Mouse (Mus musculus) liver, postnatal 0 days (tissue): ENCODE measurements at regions not wholly inside any gene's neighbourhood (a gene's known extent, or its start where the extent isn't known, plus 50 kb on each side); places are given as distances from the start of the nearest gene placed in this dataset.

Experiments
- ATAC-seq: fragments of 200-750 bp; cut with Nextera tagmentation; 2 replicates; pipeline ENCODE4 v1.8.0; 2017; ENCODE audit warnings: mild to moderate bottlenecking, moderate library complexity
- DNase-seq: peaks from one replicate; pipeline ENCODE4 v3.0.0-alpha.2; 2016
- H3K27ac ChIP-seq: fragments of 300-500 bp; sonication (generic); 2 replicates; pipeline ENCODE4 v1.5.1; 2014; ENCODE audit warnings: antibody characterized with exemption, moderate library complexity, mild to moderate bottlenecking, low read depth
- H3K27me3 ChIP-seq: fragments of 300-500 bp; sonication (generic); 2 replicates; pipeline ENCODE4 v1.6.1; 2014; ENCODE audit warnings: low read length, control low read depth, mixed read lengths; ENCODE audit not compliant: insufficient read depth
- H3K36me3 ChIP-seq: fragments of 300-500 bp; sonication (generic); replicated peaks from 2 replicates; pipeline ENCODE4 v1.6.1; 2014; ENCODE audit warnings: mild to moderate bottlenecking, control low read depth, low read length, moderate library complexity, mixed read lengths; ENCODE audit not compliant: insufficient read depth
- H3K4me1 ChIP-seq: fragments of 300-500 bp; sonication (generic); 2 replicates; pipeline ENCODE4 v1.6.1; 2014; ENCODE audit warnings: antibody characterized with exemption, mild to moderate bottlenecking, control low read depth; ENCODE audit not compliant: insufficient read depth
- H3K4me2 ChIP-seq: fragments of 300-500 bp; sonication (generic); 2 replicates; pipeline ENCODE4 v1.6.1; 2014; ENCODE audit warnings: low read depth, mild to moderate bottlenecking, low read length, moderate library complexity, mixed read lengths
- H3K4me3 ChIP-seq: fragments of 300-500 bp; sonication (generic); 2 replicates; pipeline ENCODE4 v1.5.1; 2014; ENCODE audit warnings: low read depth, low read length
- H3K9ac ChIP-seq: fragments of 300-500 bp; sonication (generic); replicated peaks from 2 replicates; pipeline ENCODE4 v1.6.1; 2014; ENCODE audit warnings: mild to moderate bottlenecking, moderate library complexity
- H3K9me3 ChIP-seq: fragments of 300-500 bp; sonication (generic); 2 replicates; pipeline ENCODE4 v1.6.1; 2016; ENCODE audit warnings: mild to moderate bottlenecking, control low read depth, low read length, mixed read lengths
- CTCF ChIP-seq: sonication (generic); IDR thresholded peaks from 2 replicates; pipeline ENCODE4 v1.5.1; 2016; ENCODE audit warnings: antibody characterized with exemption, low read depth
- EP300 ChIP-seq: IDR thresholded peaks from 2 replicates; pipeline ENCODE4 v1.6.1; 2016; ENCODE audit warnings: antibody characterized with exemption, low read depth, mild to moderate bottlenecking
- WGBS: fragments of 180-500 bp; shearing (Covaris S2); extraction: QIAGEN DNeasy Blood & Tissue Kit; methylation state at CpG from one replicate; pipeline ENCODE4 v1.1.7; 2014; ENCODE audit not compliant: insufficient replicate concordance; 5-methylcytosine and 5-hydroxymethylcytosine counted together

DNA sequence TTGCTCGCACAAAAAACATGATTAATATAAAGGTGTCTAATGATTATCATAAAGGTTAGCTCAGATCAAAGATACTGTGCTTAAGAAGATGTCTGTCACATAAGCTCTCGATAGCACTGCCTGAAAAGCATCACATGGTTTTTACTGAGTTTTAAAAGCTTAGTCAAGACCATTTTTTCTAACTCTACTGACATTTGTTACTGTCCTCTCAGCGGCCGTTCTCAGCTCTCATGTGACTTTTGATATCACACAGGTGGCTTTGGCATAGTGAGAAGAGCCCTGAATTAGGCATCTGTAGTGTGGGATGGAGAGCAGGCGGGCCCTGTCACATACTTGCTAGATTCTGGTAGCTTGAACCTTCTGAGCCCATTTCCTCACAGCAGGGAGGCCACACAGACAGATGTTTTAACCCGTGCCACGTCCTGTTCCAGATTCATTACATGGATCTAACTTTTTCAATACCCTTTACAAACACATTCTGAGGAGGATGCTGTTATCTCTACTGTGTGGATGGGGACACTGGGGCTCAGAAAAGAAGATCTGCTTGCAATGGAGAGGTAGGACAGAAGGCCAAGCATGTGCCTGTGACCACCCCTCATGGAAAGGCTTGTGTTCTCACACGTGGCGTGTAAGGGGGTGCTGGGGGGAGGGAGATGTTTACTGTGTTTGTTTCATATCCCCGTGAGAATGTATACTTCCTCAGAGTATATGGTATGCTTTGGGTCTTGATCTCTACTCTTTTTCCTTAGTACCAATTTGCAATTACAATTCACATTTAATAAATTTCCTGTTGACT is 187.0 kb upstream of the Zc3h12c start:
- Histone ChIP-seq H3K4me1 (no peaks in the 10 kb centered on the region), H3K27ac (no peak overlapping the region), H3K36me3 (no peaks in the 10 kb centered on the region), H3K27me3 (no peaks in the 10 kb centered on the region), H3K4me2 (no peak overlapping the region), H3K4me3 (no peak overlapping the region), H3K9me3 (no peaks in the 10 kb centered on the region), H3K9ac (no peak overlapping the region)
- TF ChIP-seq CTCF (no peak), EP300 (no peak)
- DNase-seq, result no peak
- no peak for ATAC-seq
- 54% methylated on average over 10 of the region's 10 CpGs for WGBS

DNA sequence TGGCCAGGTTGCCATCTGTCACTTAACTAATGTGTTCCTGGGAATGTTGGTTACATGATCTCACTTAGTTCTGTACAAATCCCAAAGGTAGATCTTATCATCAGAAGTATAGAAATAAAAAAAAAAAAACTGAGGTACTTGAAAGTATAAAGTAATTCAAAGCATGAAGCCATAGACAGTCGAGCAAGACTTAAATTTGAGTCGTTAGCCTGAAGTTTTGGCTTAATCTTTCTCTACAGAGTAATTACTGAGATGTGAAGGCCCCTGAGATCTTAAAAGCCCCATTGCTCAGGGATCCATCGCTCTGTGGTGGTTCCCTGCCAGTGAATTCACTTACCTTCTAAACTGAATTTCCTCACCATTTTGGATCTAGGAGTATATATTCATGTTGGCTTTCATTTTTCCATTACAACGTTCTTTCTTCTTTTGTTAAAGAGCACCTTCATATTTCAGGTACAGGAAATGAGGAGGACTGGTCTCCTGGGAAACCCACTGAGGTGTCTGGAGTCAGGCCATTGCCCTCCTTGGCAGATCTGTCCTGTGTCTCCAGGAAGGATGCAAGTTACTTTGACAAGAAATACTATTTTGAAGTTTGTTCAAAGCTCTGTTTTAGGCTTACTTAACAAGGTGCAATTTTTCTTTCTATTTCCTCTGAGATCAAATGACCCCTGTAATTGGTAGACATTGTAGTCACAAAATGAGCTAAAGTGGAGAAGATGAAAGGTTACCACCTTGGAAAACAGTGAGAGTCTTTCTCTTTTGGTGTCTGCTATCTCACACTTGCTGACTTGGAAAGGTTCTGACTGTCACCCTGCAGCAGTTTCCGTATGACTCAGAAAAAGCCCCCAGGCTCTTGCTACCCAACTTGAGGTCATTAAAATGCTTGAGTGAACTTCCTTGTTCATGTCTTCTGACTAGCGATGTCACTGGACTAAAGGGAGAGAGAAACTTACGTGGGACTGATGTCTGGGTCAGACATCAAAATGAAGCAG is 180.5 kb upstream of the Zc3h12c start:
- Histone ChIP-seq H3K9ac (no peak overlapping the region), H3K36me3 (no peaks in the 10 kb centered on the region), H3K9me3 (no peaks in the 10 kb centered on the region), H3K27ac (no peak overlapping the region), H3K27me3 (no peaks in the 10 kb centered on the region), H3K4me1 (no peaks in the 10 kb centered on the region), H3K4me2 (no peak overlapping the region), H3K4me3 (no peak overlapping the region)
- TF ChIP-seq EP300 (no peak), CTCF (no peak)
- DNase-seq (no peak), ATAC-seq (no peak)
- WGBS, result 71% methylated on average over 7 of the region's 7 CpGs

DNA sequence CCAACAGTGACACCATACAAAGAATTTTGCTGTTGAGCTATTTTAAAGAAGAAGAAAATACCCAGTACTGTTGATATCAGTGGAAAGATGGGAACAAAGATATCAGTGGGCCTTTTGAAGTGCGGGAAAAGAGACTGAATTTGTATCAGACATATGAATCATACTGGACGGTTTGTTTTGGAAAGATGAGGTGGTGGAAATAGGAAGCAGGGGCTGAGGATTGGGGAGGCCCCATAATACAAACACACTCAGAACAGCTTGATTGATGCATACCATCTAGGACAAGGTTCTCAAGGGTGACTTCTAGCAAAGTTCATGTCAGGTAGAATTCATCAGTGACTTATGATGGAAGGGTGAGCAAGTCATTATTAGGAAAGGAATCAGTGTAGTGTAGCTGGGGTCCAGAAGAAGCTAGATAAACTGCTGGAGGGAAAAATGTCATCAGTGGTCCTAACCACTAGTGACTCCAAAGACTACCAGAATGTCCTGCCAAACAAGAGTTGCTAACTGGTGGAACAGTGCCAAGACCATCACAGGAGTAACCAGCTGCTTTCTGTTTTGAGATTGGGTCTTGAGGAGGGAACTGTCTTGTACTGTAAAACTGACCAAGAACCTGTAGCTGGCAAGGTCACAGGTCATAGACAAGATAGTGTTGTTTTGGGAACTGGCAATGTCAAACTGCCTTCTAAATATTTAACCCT is 176.0 kb upstream of the Zc3h12c start:
- no peaks in the 10 kb centered on the region for H3K9me3 ChIP-seq
- H3K4me3 ChIP-seq, result no peak overlapping the region
- whole genome bisulfite sequencing, result 69% methylated on average over 2 of the region's 2 CpGs
- H3K27me3 ChIP-seq, result no peaks in the 10 kb centered on the region
- no peak overlapping the region for H3K9ac ChIP-seq
- H3K4me1 ChIP-seq, result no peaks in the 10 kb centered on the region
- TF ChIP-seq CTCF (no peak), EP300 (no peak)
- DNase-seq (no peak), ATAC-seq (no peak)
- no peak overlapping the region for H3K27ac ChIP-seq
- no peak overlapping the region for H3K4me2 ChIP-seq
- H3K36me3 ChIP-seq, result no peaks in the 10 kb centered on the region

DNA sequence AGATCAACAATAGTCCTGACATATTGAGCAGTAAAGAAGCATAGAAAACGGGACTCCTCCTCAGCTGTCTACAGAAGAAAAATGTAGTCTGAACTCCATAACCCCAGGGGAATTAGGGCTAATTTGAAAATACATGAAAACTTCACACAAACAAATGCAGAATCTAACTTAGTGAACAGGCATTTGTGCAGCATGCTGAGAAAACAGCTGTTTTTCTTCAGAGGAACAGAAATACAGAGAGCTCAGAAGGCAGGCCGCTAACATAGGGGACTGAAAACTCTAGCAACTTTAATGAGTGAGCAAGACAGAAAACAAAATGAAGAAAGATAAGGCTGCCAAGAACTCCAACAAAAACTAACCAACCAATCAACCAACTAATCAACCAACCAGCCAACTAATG is 172.7 kb upstream of the Zc3h12c start:
- no peak overlapping the region for H3K9ac ChIP-seq
- WGBS, result 76% methylated on average over 2 of the region's 2 CpGs
- no peak overlapping the region for H3K27ac ChIP-seq
- ATAC-seq (no peak), DNase-seq (no peak)
- H3K36me3 ChIP-seq, result no peaks in the 10 kb centered on the region
- no peak overlapping the region for H3K4me2 ChIP-seq
- no peak overlapping the region for H3K4me3 ChIP-seq
- TF ChIP-seq EP300 (no peak), CTCF (no peak)
- H3K27me3 ChIP-seq, result no peaks in the 10 kb centered on the region
- no peaks in the 10 kb centered on the region for H3K9me3 ChIP-seq
- no peaks in the 10 kb centered on the region for H3K4me1 ChIP-seq

DNA sequence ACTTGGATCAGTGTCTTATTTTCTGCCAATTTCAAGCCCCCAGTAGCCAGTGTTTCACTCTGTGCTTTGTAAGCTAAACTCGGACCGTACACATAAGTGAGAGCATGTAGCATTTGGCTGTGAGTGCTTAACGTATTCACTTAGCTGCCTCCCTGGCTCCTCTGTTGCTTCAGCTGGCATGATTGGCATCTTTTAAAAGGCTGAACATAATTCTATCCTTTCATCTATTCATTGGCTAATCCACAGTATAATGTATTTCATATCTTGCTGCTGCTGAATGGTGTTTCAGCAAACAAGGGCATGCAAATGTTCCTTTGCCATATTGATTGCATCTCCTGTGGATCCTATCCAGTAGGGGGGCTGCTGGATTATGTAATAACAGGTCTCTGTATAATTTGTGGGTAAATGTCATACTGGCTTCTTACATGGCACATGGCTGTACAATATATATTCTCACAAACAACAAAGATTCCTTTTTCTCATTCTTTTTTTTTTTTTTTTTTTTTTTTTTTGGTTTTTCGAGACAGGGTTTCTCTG is 169.5 kb upstream of the Zc3h12c start:
- Histone ChIP-seq H3K27ac (no peak overlapping the region), H3K9ac (no peak overlapping the region), H3K4me3 (no peak overlapping the region), H3K27me3 (no peaks in the 10 kb centered on the region), H3K4me2 (no peak overlapping the region), H3K4me1 (no peaks in the 10 kb centered on the region), H3K36me3 (no peaks in the 10 kb centered on the region), H3K9me3 (no peaks in the 10 kb centered on the region)
- WGBS, result 67% methylated on average over 4 of the region's 4 CpGs
- no peak for ATAC-seq
- no peak for DNase-seq
- TF ChIP-seq CTCF (no peak), EP300 (no peak)
